Mouse (Mus musculus) stomach, embryonic 15.5 days (tissue): ENCODE data around the gene H60b. TPM values are rescaled to one million over a fixed set of nuclear protein-coding genes. Genes with fewer than 3 reads are reported as not detected.

Experiments
- ATAC-seq: fragments of 200-750 bp; cut with Nextera tagmentation; 2 replicates; pipeline ENCODE4 v1.8.0; 2017; ENCODE audit warnings: low read depth, moderate number of reproducible peaks, moderate TSS enrichment; ENCODE audit not compliant: insufficient read depth, low FRiP score
- H3K27ac ChIP-seq: fragments of 300-500 bp; sonication (generic); 2 replicates; pipeline ENCODE4 v1.5.1; 2015; ENCODE audit warnings: mild to moderate bottlenecking, inconsistent platforms
- H3K27me3 ChIP-seq: fragments of 300-500 bp; sonication (generic); replicated peaks from 2 replicates; pipeline ENCODE4 v1.6.1; 2015; ENCODE audit warnings: inconsistent platforms
- H3K36me3 ChIP-seq: fragments of 300-500 bp; sonication (generic); 2 replicates; pipeline ENCODE4 v1.6.1; 2015; ENCODE audit warnings: inconsistent platforms
- H3K4me1 ChIP-seq: fragments of 300-500 bp; sonication (generic); 2 replicates; pipeline ENCODE4 v1.6.1; 2015; ENCODE audit warnings: inconsistent platforms
- H3K4me2 ChIP-seq: fragments of 300-500 bp; sonication (generic); 2 replicates; pipeline ENCODE4 v1.6.1; 2015; ENCODE audit warnings: mild to moderate bottlenecking, inconsistent platforms
- H3K4me3 ChIP-seq: fragments of 300-500 bp; sonication (generic); replicated peaks from 2 replicates; pipeline ENCODE4 v1.5.1; 2015; ENCODE audit warnings: inconsistent platforms
- H3K9ac ChIP-seq: fragments of 300-500 bp; sonication (generic); 2 replicates; pipeline ENCODE4 v1.6.1; 2015; ENCODE audit warnings: inconsistent platforms
- H3K9me3 ChIP-seq: fragments of 300-500 bp; sonication (generic); 2 replicates; pipeline ENCODE4 v1.6.1; 2016; ENCODE audit warnings: inconsistent platforms
- WGBS: fragments of 180-500 bp; shearing (Covaris S2); methylation state at CpG from one replicate; pipeline ENCODE4 v1.1.7; 2015; 5-methylcytosine and 5-hydroxymethylcytosine counted together
- polyA plus RNA-seq: library from polyadenylated mRNA; unstranded; fragments of >200 nt; fragmentation: Nextera tagmentation; extraction: Ambion mirVana; gene quantifications from 2 replicates; pipeline ENCODE4 v1.2.1, GENCODE M21; 2015

Gene H60b
- polyA plus RNA-seq, 1 experiment from 2014 or later: 0.98 TPM

- Histone ChIP-seq H3K4me1 (no peaks in the 10 kb centered on the region), H3K4me2 (no peak overlapping the region), H3K9me3 (no peaks in the 10 kb centered on the region), H3K27me3 (no peaks in the 10 kb centered on the region), H3K9ac (no peak overlapping the region), H3K36me3 (no peaks in the 10 kb centered on the region), H3K27ac (no peak overlapping the region), H3K4me3 (no peak overlapping the region)
- no peak for ATAC-seq
- WGBS: 65% methylated on average over 5 of the region's 5 CpGs
Measured at GRCm38 (mm10) chr10:22302344-22303057, 144.1 kb downstream of the H60b start.

- Histone ChIP-seq H3K4me1 (no peaks in the 10 kb centered on the region), H3K4me2 (no peak overlapping the region), H3K36me3 (no peaks in the 10 kb centered on the region), H3K27me3 (no peaks in the 10 kb centered on the region), H3K9me3 (no peaks in the 10 kb centered on the region), H3K27ac (no peak overlapping the region), H3K4me3 (no peak overlapping the region), H3K9ac (no peak overlapping the region)
- 86% methylated on average over 6 of the region's 6 CpGs for WGBS
- ATAC-seq: no peak
Measured at GRCm38 (mm10) chr10:22303736-22304135, 145.3 kb downstream of the H60b start.

- no peak overlapping the region for H3K4me3 ChIP-seq
- no peaks in the 10 kb centered on the region for H3K27me3 ChIP-seq
- no peaks in the 10 kb centered on the region for H3K9me3 ChIP-seq
- no peaks in the 10 kb centered on the region for H3K36me3 ChIP-seq
- H3K4me1 ChIP-seq: no peaks in the 10 kb centered on the region
- no peak for ATAC-seq
- no peak overlapping the region for H3K4me2 ChIP-seq
- no peak overlapping the region for H3K9ac ChIP-seq
- H3K27ac ChIP-seq: no peak overlapping the region
- WGBS: 83% methylated on average over 4 of the region's 4 CpGs
Measured at GRCm38 (mm10) chr10:22305801-22306200, 147.4 kb downstream of the H60b start.

DNA sequence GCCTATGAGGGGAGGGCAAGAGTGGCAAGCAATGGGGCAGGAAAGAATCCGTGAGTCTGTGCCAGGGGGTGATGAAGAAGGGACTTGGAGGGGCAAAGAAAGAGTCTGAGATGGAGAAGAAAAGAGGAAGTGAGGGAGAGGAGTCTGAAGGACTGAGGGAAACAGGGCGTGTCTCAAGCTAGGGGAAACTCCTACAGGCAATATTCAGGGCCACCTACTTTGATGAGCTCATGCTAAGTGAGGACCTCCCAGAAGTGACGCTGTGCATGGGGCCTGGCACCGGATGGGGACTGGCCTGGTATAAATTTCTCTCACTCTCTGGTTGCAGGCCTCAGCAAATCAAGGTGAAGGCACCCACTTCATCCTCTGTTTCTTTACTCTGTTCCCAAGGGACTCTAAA, 148.1 kb downstream of the H60b start:
- no peaks in the 10 kb centered on the region for H3K9me3 ChIP-seq
- no peaks in the 10 kb centered on the region for H3K4me1 ChIP-seq
- no peak overlapping the region for H3K9ac ChIP-seq
- no peaks in the 10 kb centered on the region for H3K27me3 ChIP-seq
- H3K4me2 ChIP-seq: no peak overlapping the region
- H3K36me3 ChIP-seq: no peaks in the 10 kb centered on the region
- H3K4me3 ChIP-seq: no peak overlapping the region
- no peak overlapping the region for H3K27ac ChIP-seq
- no peak for ATAC-seq
- WGBS: 46% methylated on average over 4 of the region's 4 CpGs

GRCm38 (mm10) chr10:22308221-22308620, 149.8 kb downstream of the H60b start:
- H3K27me3 ChIP-seq: no peaks in the 10 kb centered on the region
- H3K4me1 ChIP-seq: no peaks in the 10 kb centered on the region
- no peak overlapping the region for H3K4me2 ChIP-seq
- H3K27ac ChIP-seq: no peak overlapping the region
- no peak overlapping the region for H3K9ac ChIP-seq
- 61% methylated on average over 1 of the region's 1 CpGs for WGBS
- H3K9me3 ChIP-seq: no peaks in the 10 kb centered on the region
- no peak overlapping the region for H3K4me3 ChIP-seq
- H3K36me3 ChIP-seq: no peaks in the 10 kb centered on the region
- ATAC-seq: no peak

- H3K27me3 ChIP-seq: no peaks in the 10 kb centered on the region
Measured at GRCm38 (mm10) chr10:22322858-22323257, 164.5 kb downstream of the H60b start.

More at GRCm38 (mm10) chr10:22322858-22323257, 164.5 kb downstream of the H60b start:
- Histone ChIP-seq H3K36me3 (no peaks in the 10 kb centered on the region), H3K4me3 (no peak overlapping the region), H3K9me3 (no peaks in the 10 kb centered on the region), H3K4me2 (no peak overlapping the region), H3K4me1 (no peaks in the 10 kb centered on the region), H3K9ac (no peak overlapping the region), H3K27ac (no peak overlapping the region)
- no peak for ATAC-seq
- WGBS: 82% methylated on average over 2 of the region's 2 CpGs

Other genes with a start within 250 kb of the H60b start
- not detected in 2 replicates for gene 4930444G20Rik, start 90.5 kb upstream of the H60b start, polyA plus RNA-seq
- gene E030030I06Rik, start 9.3 kb upstream of the H60b start, polyA plus RNA-seq: 21.3 and 21.6 TPM in 2 replicates
- gene Raet1e, start within 50 bp of the H60b start, polyA plus RNA-seq: 8.3 and 9.3 TPM in 2 replicates
- 9.4 and 10.6 TPM in 2 replicates for gene Raet1d, start 202.0 kb downstream of the H60b start, polyA plus RNA-seq